Mouse (Mus musculus): Measurements from ENCODE around the gene Spsb1.

- TF ChIP-seq POLR2A (IDR thresholded peaks at IDR 0.05; ENCODE audit: extremely low read depth, insufficient read depth, low read length) = no peak
- no peak for TF ChIP-seq CTCF (IDR thresholded peaks at IDR 0.05; ENCODE audit: low read depth, low read length)
Observed at GRCm38 (mm10) chr4:149992670-149993032, 37.8 kb upstream of the Spsb1 start.

Data from liver, adult 2 months (tissue).